Mouse (Mus musculus): Measurements from ENCODE around the gene Aebp2. TPM values are rescaled to one million over a fixed set of nuclear protein-coding genes. Genes with fewer than 3 reads are reported as not detected.
"Not testable (repeated sequence)": the region's sequence is repeated elsewhere in the genome, so short reads cannot be mapped to it uniquely, and the experiment has no call there.

Gene Aebp2
- polyA plus RNA-seq, 1 experiment from 2014 or later, result 13.0 TPM

GRCm38 (mm10) chr6:140662290-140662689, 39.8 kb downstream of the Aebp2 start:
- Histone ChIP-seq H3K9me3 (replicated peaks; ENCODE audit: control insufficient read depth, low read length) (no peaks in the 10 kb centered on the region), H3K27me3 (ENCODE audit: control insufficient read depth, insufficient read depth, low read length) (no peaks in the 10 kb centered on the region), H3K4me2 (ENCODE audit: low read depth, low read length) (no peak overlapping the region), H3K36me3 (replicated peaks; ENCODE audit: control insufficient read depth, insufficient read depth, low read depth, low read length) (no peaks in the 10 kb centered on the region), H3K9ac (replicated peaks; ENCODE audit: low read length) (no peak overlapping the region), H3K4me1 (ENCODE audit: control insufficient read depth, insufficient read depth, low read length) (no peaks in the 10 kb centered on the region), H3K4me3 (ENCODE audit: low read depth, low read length) (no peak overlapping the region), H3K27ac (replicated peaks; ENCODE audit: low read depth, low read length) (no peak overlapping the region)
- WGBS, result 77% methylated on average over 6 of the region's 6 CpGs
- DNase-seq (ENCODE audit: low spot score), result no peak
- no peak; the same call in 1 of the 2 replicates for ATAC-seq (replicated peaks; ENCODE audit: insufficient number of reproducible peaks, low FRiP score, low TSS enrichment, low read depth)

DNA sequence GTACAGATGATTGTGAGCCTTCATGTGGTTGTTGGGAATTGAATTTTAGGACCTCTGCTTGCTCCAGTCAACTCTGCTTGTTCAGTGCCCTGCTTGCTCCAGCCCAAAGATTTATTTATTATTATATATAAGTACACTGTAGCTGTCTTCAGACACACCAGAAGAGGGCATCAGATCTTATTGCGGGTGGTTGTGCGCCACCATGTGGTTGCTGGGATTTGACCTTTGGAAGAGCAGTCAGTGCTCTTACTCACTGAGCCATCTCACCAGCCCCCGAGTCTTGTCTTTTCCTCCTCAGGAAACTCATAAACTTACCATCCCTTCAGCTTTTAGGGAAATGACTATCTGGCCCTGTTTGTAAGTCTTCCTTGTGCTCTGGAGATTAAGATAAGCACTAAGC, 40.2 kb downstream of the Aebp2 start:
- ATAC-seq (replicated peaks; ENCODE audit: insufficient number of reproducible peaks, low FRiP score, low TSS enrichment, low read depth); H3K27me3 ChIP-seq (ENCODE audit: control insufficient read depth, insufficient read depth, low read length); H3K27ac ChIP-seq (replicated peaks; ENCODE audit: low read depth, low read length); H3K36me3 ChIP-seq (replicated peaks; ENCODE audit: control insufficient read depth, insufficient read depth, low read depth, low read length); H3K9me3 ChIP-seq (replicated peaks; ENCODE audit: control insufficient read depth, low read length); H3K4me3 ChIP-seq (ENCODE audit: low read depth, low read length); DNase-seq (ENCODE audit: low spot score); H3K4me2 ChIP-seq (ENCODE audit: low read depth, low read length); H3K4me1 ChIP-seq (ENCODE audit: control insufficient read depth, insufficient read depth, low read length); H3K9ac ChIP-seq (replicated peaks; ENCODE audit: low read length): not testable (repeated sequence)
- WGBS, result 59% methylated on average over 3 of the region's 3 CpGs

DNA sequence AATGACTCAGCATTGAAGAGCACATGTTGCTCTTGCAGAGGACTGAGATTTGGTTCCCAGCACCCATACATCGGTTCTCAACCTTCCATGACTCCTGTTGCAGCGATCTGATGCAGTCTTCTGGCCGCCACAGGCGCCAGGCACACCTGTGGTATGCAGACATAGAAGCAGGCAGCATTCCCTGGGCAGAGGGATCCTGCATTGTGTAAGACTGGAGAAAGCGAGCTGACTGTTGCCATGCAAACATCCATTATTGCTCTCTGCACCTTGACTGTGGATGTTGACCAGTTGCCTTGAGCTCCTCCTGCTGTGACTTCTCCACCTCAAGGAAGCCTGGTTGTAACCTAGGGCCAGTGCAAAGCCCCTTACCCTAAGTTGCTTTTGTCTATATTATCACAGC, 42.1 kb downstream of the Aebp2 start:
- Histone ChIP-seq H3K4me3 (ENCODE audit: low read depth, low read length) (no peak overlapping the region), H3K4me2 (ENCODE audit: low read depth, low read length) (no peak overlapping the region), H3K36me3 (replicated peaks; ENCODE audit: control insufficient read depth, insufficient read depth, low read depth, low read length) (no peaks in the 10 kb centered on the region), H3K27me3 (ENCODE audit: control insufficient read depth, insufficient read depth, low read length) (no peaks in the 10 kb centered on the region), H3K27ac (replicated peaks; ENCODE audit: low read depth, low read length) (no peak overlapping the region), H3K9ac (replicated peaks; ENCODE audit: low read length) (no peak overlapping the region), H3K9me3 (replicated peaks; ENCODE audit: control insufficient read depth, low read length) (no peaks in the 10 kb centered on the region), H3K4me1 (ENCODE audit: control insufficient read depth, insufficient read depth, low read length) (no peaks in the 10 kb centered on the region)
- no peak for DNase-seq (ENCODE audit: low spot score)
- 82% methylated on average over 5 of the region's 5 CpGs for WGBS
- ATAC-seq (replicated peaks; ENCODE audit: insufficient number of reproducible peaks, low FRiP score, low TSS enrichment, low read depth), result no peak

DNA sequence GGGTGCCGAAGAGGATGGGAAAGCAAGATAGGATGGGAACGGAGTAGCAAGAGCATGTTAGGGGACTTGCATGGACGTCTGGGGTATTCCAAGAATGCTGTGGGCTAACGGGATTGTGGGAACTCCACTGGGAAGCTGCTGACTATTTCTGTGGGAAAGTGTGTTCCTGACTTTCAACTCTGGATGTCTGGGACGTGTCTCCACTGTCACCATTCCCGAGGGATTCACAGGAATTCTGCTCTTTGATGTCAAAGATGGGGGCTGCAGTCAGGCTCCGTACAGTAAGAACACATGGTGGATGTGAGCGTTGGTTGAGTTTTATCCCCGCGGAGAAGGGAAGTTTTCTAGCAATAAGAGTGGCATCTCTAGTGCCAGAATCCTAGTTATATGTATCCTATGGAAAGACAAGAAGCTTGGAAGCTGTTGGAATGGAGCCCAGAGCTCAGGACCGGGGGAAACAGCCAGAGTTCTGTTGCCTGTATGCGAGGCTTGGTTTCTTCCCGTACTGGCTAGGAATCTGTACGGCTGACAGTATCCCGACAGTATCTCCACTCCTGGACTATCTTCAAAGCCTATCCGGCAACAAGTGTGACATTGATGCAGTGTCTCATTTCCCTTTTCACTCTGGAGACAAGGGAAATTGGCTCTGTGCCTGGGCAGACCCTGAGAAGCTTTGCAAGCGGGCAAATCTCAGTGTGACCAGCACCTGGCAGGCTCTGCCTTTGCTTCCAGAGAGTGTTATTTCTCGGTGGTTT, 44.2 kb downstream of the Aebp2 start:
- Histone ChIP-seq H3K9ac (replicated peaks; ENCODE audit: low read length) (no peak overlapping the region), H3K9me3 (replicated peaks; ENCODE audit: control insufficient read depth, low read length) (no peaks in the 10 kb centered on the region), H3K36me3 (replicated peaks; ENCODE audit: control insufficient read depth, insufficient read depth, low read depth, low read length) (no peaks in the 10 kb centered on the region), H3K4me3 (ENCODE audit: low read depth, low read length) (no peak overlapping the region), H3K4me2 (ENCODE audit: low read depth, low read length) (no peak overlapping the region), H3K27me3 (ENCODE audit: control insufficient read depth, insufficient read depth, low read length) (no peaks in the 10 kb centered on the region), H3K4me1 (ENCODE audit: control insufficient read depth, insufficient read depth, low read length) (no peaks in the 10 kb centered on the region), H3K27ac (replicated peaks; ENCODE audit: low read depth, low read length) (no peak overlapping the region)
- no peak for ATAC-seq (replicated peaks; ENCODE audit: insufficient number of reproducible peaks, low FRiP score, low TSS enrichment, low read depth)
- 66% methylated on average over 18 of the region's 18 CpGs for WGBS
- DNase-seq (ENCODE audit: low spot score), result no peak

GRCm38 (mm10) chr6:140667289-140667906, 44.9 kb downstream of the Aebp2 start:
- DNase-seq (ENCODE audit: low spot score), result no peak
- no peak overlapping the region for H3K27ac ChIP-seq (replicated peaks; ENCODE audit: low read depth, low read length)
- H3K4me3 ChIP-seq (ENCODE audit: low read depth, low read length), result no peak overlapping the region
- H3K27me3 ChIP-seq (ENCODE audit: control insufficient read depth, insufficient read depth, low read length), result no peaks in the 10 kb centered on the region
- ATAC-seq (replicated peaks; ENCODE audit: insufficient number of reproducible peaks, low FRiP score, low TSS enrichment, low read depth), result peak; percentile 71
- H3K36me3 ChIP-seq (replicated peaks; ENCODE audit: control insufficient read depth, insufficient read depth, low read depth, low read length), result no peaks in the 10 kb centered on the region
- H3K9me3 ChIP-seq (replicated peaks; ENCODE audit: control insufficient read depth, low read length), result no peaks in the 10 kb centered on the region
- WGBS, result 84% methylated on average over 8 of the region's 8 CpGs
- no peaks in the 10 kb centered on the region for H3K4me1 ChIP-seq (ENCODE audit: control insufficient read depth, insufficient read depth, low read length)
- no peak overlapping the region for H3K9ac ChIP-seq (replicated peaks; ENCODE audit: low read length)
- no peak overlapping the region for H3K4me2 ChIP-seq (ENCODE audit: low read depth, low read length)

DNA sequence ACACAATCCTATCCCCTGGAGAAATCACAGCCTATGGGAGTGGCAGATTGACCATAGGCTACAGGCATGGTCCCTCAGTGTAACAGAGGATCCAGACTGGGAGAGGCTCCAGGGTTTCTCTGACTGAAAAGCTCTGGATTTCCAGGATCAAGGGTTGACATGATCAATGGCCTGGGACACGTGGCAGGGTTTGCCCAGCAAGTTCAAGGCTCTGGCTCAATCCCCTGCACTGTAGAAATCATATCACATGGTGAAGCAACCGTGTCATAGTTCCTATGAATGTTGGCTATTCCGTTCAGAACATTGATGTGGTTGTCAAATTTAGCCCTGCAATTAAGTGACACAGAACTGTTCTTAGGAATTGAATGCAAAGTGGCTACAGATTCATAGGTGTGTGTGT, 52.0 kb downstream of the Aebp2 start:
- Histone ChIP-seq H3K36me3 (replicated peaks; ENCODE audit: control insufficient read depth, insufficient read depth, low read depth, low read length) (no peaks in the 10 kb centered on the region), H3K4me1 (ENCODE audit: control insufficient read depth, insufficient read depth, low read length) (peaks cover 4% of the 10 kb centered on the region; the same call in 1 of the 2 replicates), H3K27me3 (ENCODE audit: control insufficient read depth, insufficient read depth, low read length) (no peaks in the 10 kb centered on the region), H3K27ac (replicated peaks; ENCODE audit: low read depth, low read length) (no peak overlapping the region), H3K9me3 (replicated peaks; ENCODE audit: control insufficient read depth, low read length) (no peaks in the 10 kb centered on the region), H3K4me2 (ENCODE audit: low read depth, low read length) (no peak overlapping the region), H3K4me3 (ENCODE audit: low read depth, low read length) (no peak overlapping the region), H3K9ac (replicated peaks; ENCODE audit: low read length) (no peak overlapping the region)
- ATAC-seq (replicated peaks; ENCODE audit: insufficient number of reproducible peaks, low FRiP score, low TSS enrichment, low read depth) (no peak), DNase-seq (ENCODE audit: low spot score) (no peak)
- WGBS, result 82% methylated on average over 3 of the region's 3 CpGs

DNA sequence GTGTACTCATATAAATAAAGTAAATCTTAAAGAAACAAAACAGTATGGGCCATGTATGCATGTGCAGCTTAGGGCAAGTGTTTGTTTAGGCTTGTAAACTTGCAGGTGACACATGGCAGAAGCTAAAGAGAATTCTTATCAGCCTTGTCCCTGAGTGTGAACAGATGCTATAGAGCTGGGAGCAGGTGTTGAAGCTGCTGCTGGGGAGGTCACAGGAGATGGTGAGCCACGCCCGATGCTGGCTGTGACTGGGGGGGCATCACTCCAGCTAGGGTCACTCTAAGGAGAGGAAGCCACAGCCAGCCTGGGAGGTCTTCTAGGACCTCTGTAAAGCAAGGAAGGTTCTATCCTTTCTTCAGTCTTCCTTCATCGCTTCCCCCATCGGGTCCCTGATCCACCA, 53.6 kb downstream of the Aebp2 start:
- no peak overlapping the region for H3K4me2 ChIP-seq (ENCODE audit: low read depth, low read length)
- no peaks in the 10 kb centered on the region for H3K36me3 ChIP-seq (replicated peaks; ENCODE audit: control insufficient read depth, insufficient read depth, low read depth, low read length)
- no peak for DNase-seq (ENCODE audit: low spot score)
- H3K27ac ChIP-seq (replicated peaks; ENCODE audit: low read depth, low read length), result no peak overlapping the region
- no peaks in the 10 kb centered on the region for H3K27me3 ChIP-seq (ENCODE audit: control insufficient read depth, insufficient read depth, low read length)
- H3K4me1 ChIP-seq (ENCODE audit: control insufficient read depth, insufficient read depth, low read length), result peaks cover 4% of the 10 kb centered on the region; the same call in 1 of the 2 replicates
- WGBS, result 94% methylated on average over 4 of the region's 4 CpGs
- ATAC-seq (replicated peaks; ENCODE audit: insufficient number of reproducible peaks, low FRiP score, low TSS enrichment, low read depth), result no peak
- no peak overlapping the region for H3K4me3 ChIP-seq (ENCODE audit: low read depth, low read length)
- H3K9ac ChIP-seq (replicated peaks; ENCODE audit: low read length), result no peak overlapping the region
- H3K9me3 ChIP-seq (replicated peaks; ENCODE audit: control insufficient read depth, low read length), result no peaks in the 10 kb centered on the region

- DNase-seq (ENCODE audit: low spot score), result no peak
- no peak overlapping the region for H3K27ac ChIP-seq (replicated peaks; ENCODE audit: low read depth, low read length)
- WGBS, result 32% methylated on average over 4 of the region's 4 CpGs
- H3K9ac ChIP-seq (replicated peaks; ENCODE audit: low read length), result no peak overlapping the region
- no peaks in the 10 kb centered on the region for H3K36me3 ChIP-seq (replicated peaks; ENCODE audit: control insufficient read depth, insufficient read depth, low read depth, low read length)
- no peak for ATAC-seq (replicated peaks; ENCODE audit: insufficient number of reproducible peaks, low FRiP score, low TSS enrichment, low read depth)
- H3K4me1 ChIP-seq (ENCODE audit: control insufficient read depth, insufficient read depth, low read length), result peaks cover 4% of the 10 kb centered on the region; the same call in 1 of the 2 replicates
- H3K27me3 ChIP-seq (ENCODE audit: control insufficient read depth, insufficient read depth, low read length), result no peaks in the 10 kb centered on the region
- H3K9me3 ChIP-seq (replicated peaks; ENCODE audit: control insufficient read depth, low read length), result no peaks in the 10 kb centered on the region
- H3K4me2 ChIP-seq (ENCODE audit: low read depth, low read length), result no peak overlapping the region
- H3K4me3 ChIP-seq (ENCODE audit: low read depth, low read length), result no peak overlapping the region
Measured at GRCm38 (mm10) chr6:140677041-140677440, 54.6 kb downstream of the Aebp2 start.

All from embryonic facial prominence, embryonic 11.5 days (tissue).